Mouse (Mus musculus): ENCODE measurements at regions not wholly inside any gene's neighbourhood (a gene's known extent, or its start where the extent isn't known, plus 50 kb on each side); places are given as distances from the start of the nearest gene placed in this dataset.

GRCm38 (mm10) chr2:160451481-160452238 is 84.8 kb upstream of the Mafb start:
- Histone ChIP-seq H3K36me3 (ENCODE audit: control insufficient read depth, insufficient read depth) (no peaks in the 10 kb centered on the region), H3K9me3 (replicated peaks; ENCODE audit: control insufficient read depth, low read length) (no peaks in the 10 kb centered on the region), H3K27ac (ENCODE audit: low read length) (peak overlapping the region; percentile 77), H3K27me3 (ENCODE audit: control insufficient read depth, insufficient read depth, low read length) (peaks cover 5% of the 10 kb centered on the region), H3K4me1 (ENCODE audit: control insufficient read depth, insufficient read depth, low read length) (peaks cover 16% of the 10 kb centered on the region), H3K4me3 (ENCODE audit: low read length) (peak overlapping the region; percentile 56), H3K9ac (ENCODE audit: low read length) (peak overlapping the region; percentile 56), H3K4me2 (ENCODE audit: low read depth, low read length) (peak overlapping the region; percentile 78)
- ATAC-seq (replicated peaks; ENCODE audit: extremely low read depth, insufficient read depth, low FRiP score): peak; percentile 86
- WGBS: under 1% methylated on average over 21 of the region's 21 CpGs

- no peaks in the 10 kb centered on the region for H3K36me3 ChIP-seq (ENCODE audit: control insufficient read depth, insufficient read depth)
Measured at GRCm38 (mm10) chr2:160452239-160452530, 85.3 kb upstream of the Mafb start.

GRCm38 (mm10) chr2:160452730-160453129 is 85.9 kb upstream of the Mafb start:
- H3K9me3 ChIP-seq (replicated peaks; ENCODE audit: control insufficient read depth, low read length): no peaks in the 10 kb centered on the region
- no peaks in the 10 kb centered on the region for H3K36me3 ChIP-seq (ENCODE audit: control insufficient read depth, insufficient read depth)
- 87% methylated on average over 6 of the region's 6 CpGs for WGBS
- no peak overlapping the region for H3K27ac ChIP-seq (ENCODE audit: low read length)
- H3K4me1 ChIP-seq (ENCODE audit: control insufficient read depth, insufficient read depth, low read length): peaks cover 13% of the 10 kb centered on the region
- H3K4me2 ChIP-seq (ENCODE audit: low read depth, low read length): no peak overlapping the region
- H3K9ac ChIP-seq (ENCODE audit: low read length): no peak overlapping the region
- H3K27me3 ChIP-seq (ENCODE audit: control insufficient read depth, insufficient read depth, low read length): peaks cover under 1% of the 10 kb centered on the region
- no peak for ATAC-seq (replicated peaks; ENCODE audit: extremely low read depth, insufficient read depth, low FRiP score)
- H3K4me3 ChIP-seq (ENCODE audit: low read length): no peak overlapping the region

More at GRCm38 (mm10) chr2:160452239-160452530, 85.3 kb upstream of the Mafb start:
- H3K27me3 ChIP-seq (ENCODE audit: control insufficient read depth, insufficient read depth, low read length): peaks cover 5% of the 10 kb centered on the region
- H3K4me1 ChIP-seq (ENCODE audit: control insufficient read depth, insufficient read depth, low read length): peaks cover 13% of the 10 kb centered on the region
- H3K4me3 ChIP-seq (ENCODE audit: low read length): peak overlapping the region; percentile 56
- H3K9ac ChIP-seq (ENCODE audit: low read length): peak overlapping the region; percentile 56; the same call in 1 of the 2 replicates
- 21% methylated on average over 6 of the region's 6 CpGs for WGBS
- H3K27ac ChIP-seq (ENCODE audit: low read length): peak overlapping the region; percentile 77; the same call in 1 of the 2 replicates
- no peaks in the 10 kb centered on the region for H3K9me3 ChIP-seq (replicated peaks; ENCODE audit: control insufficient read depth, low read length)
- peak overlapping the region; percentile 78 for H3K4me2 ChIP-seq (ENCODE audit: low read depth, low read length)
- ATAC-seq (replicated peaks; ENCODE audit: extremely low read depth, insufficient read depth, low FRiP score): no peak

GRCm38 (mm10) chr2:160455617-160456016 is 88.8 kb upstream of the Mafb start:
- Histone ChIP-seq H3K4me2 (ENCODE audit: low read depth, low read length) (no peak overlapping the region), H3K9ac (ENCODE audit: low read length) (no peak overlapping the region), H3K27me3 (ENCODE audit: control insufficient read depth, insufficient read depth, low read length) (no peaks in the 10 kb centered on the region), H3K4me1 (ENCODE audit: control insufficient read depth, insufficient read depth, low read length) (peaks cover 11% of the 10 kb centered on the region), H3K4me3 (ENCODE audit: low read length) (no peak overlapping the region), H3K36me3 (ENCODE audit: control insufficient read depth, insufficient read depth) (no peaks in the 10 kb centered on the region), H3K27ac (ENCODE audit: low read length) (no peak overlapping the region), H3K9me3 (replicated peaks; ENCODE audit: control insufficient read depth, low read length) (no peaks in the 10 kb centered on the region)
- no peak for ATAC-seq (replicated peaks; ENCODE audit: extremely low read depth, insufficient read depth, low FRiP score)
- WGBS: 63% methylated on average over 10 of the region's 10 CpGs

GRCm38 (mm10) chr2:160456681-160457080 is 89.8 kb upstream of the Mafb start:
- Histone ChIP-seq H3K4me1 (ENCODE audit: control insufficient read depth, insufficient read depth, low read length) (peaks cover 7% of the 10 kb centered on the region), H3K9ac (ENCODE audit: low read length) (no peak overlapping the region), H3K9me3 (replicated peaks; ENCODE audit: control insufficient read depth, low read length) (no peaks in the 10 kb centered on the region), H3K4me2 (ENCODE audit: low read depth, low read length) (no peak overlapping the region), H3K4me3 (ENCODE audit: low read length) (no peak overlapping the region), H3K27me3 (ENCODE audit: control insufficient read depth, insufficient read depth, low read length) (no peaks in the 10 kb centered on the region), H3K36me3 (ENCODE audit: control insufficient read depth, insufficient read depth) (no peaks in the 10 kb centered on the region), H3K27ac (ENCODE audit: low read length) (no peak overlapping the region)
- no peak for ATAC-seq (replicated peaks; ENCODE audit: extremely low read depth, insufficient read depth, low FRiP score)
- WGBS: 77% methylated on average over 8 of the region's 8 CpGs

- Histone ChIP-seq H3K9ac (ENCODE audit: low read length) (no peak overlapping the region), H3K36me3 (ENCODE audit: control insufficient read depth, insufficient read depth) (no peaks in the 10 kb centered on the region), H3K27me3 (ENCODE audit: control insufficient read depth, insufficient read depth, low read length) (no peaks in the 10 kb centered on the region), H3K4me2 (ENCODE audit: low read depth, low read length) (no peak overlapping the region), H3K27ac (ENCODE audit: low read length) (no peak overlapping the region), H3K4me1 (ENCODE audit: control insufficient read depth, insufficient read depth, low read length) (peaks cover 10% of the 10 kb centered on the region), H3K4me3 (ENCODE audit: low read length) (no peak overlapping the region), H3K9me3 (replicated peaks; ENCODE audit: control insufficient read depth, low read length) (no peaks in the 10 kb centered on the region)
- 74% methylated on average over 4 of the region's 4 CpGs for WGBS
- no peak for ATAC-seq (replicated peaks; ENCODE audit: extremely low read depth, insufficient read depth, low FRiP score)
Measured at GRCm38 (mm10) chr2:160471561-160471960, 104.7 kb upstream of the Mafb start.

- 91% methylated on average over 3 of the region's 3 CpGs for WGBS
- Histone ChIP-seq H3K4me1 (ENCODE audit: control insufficient read depth, insufficient read depth, low read length) (peaks cover 10% of the 10 kb centered on the region), H3K36me3 (ENCODE audit: control insufficient read depth, insufficient read depth) (no peaks in the 10 kb centered on the region), H3K9ac (ENCODE audit: low read length) (no peak overlapping the region), H3K4me2 (ENCODE audit: low read depth, low read length) (no peak overlapping the region), H3K27ac (ENCODE audit: low read length) (no peak overlapping the region), H3K9me3 (replicated peaks; ENCODE audit: control insufficient read depth, low read length) (no peaks in the 10 kb centered on the region), H3K4me3 (ENCODE audit: low read length) (no peak overlapping the region), H3K27me3 (ENCODE audit: control insufficient read depth, insufficient read depth, low read length) (no peaks in the 10 kb centered on the region)
- no peak for ATAC-seq (replicated peaks; ENCODE audit: extremely low read depth, insufficient read depth, low FRiP score)
Measured at GRCm38 (mm10) chr2:160476181-160476580, 109.3 kb upstream of the Mafb start.

GRCm38 (mm10) chr2:160479240-160479639 is 112.4 kb upstream of the Mafb start:
- Histone ChIP-seq H3K4me2 (ENCODE audit: low read depth, low read length) (no peak overlapping the region), H3K4me3 (ENCODE audit: low read length) (no peak overlapping the region), H3K27ac (ENCODE audit: low read length) (no peak overlapping the region), H3K4me1 (ENCODE audit: control insufficient read depth, insufficient read depth, low read length) (no peaks in the 10 kb centered on the region), H3K9me3 (replicated peaks; ENCODE audit: control insufficient read depth, low read length) (no peaks in the 10 kb centered on the region), H3K27me3 (ENCODE audit: control insufficient read depth, insufficient read depth, low read length) (no peaks in the 10 kb centered on the region; the same call in 1 of the 2 replicates), H3K9ac (ENCODE audit: low read length) (no peak overlapping the region), H3K36me3 (ENCODE audit: control insufficient read depth, insufficient read depth) (no peaks in the 10 kb centered on the region)
- 49% methylated on average over 7 of the region's 7 CpGs for WGBS
- no peak for ATAC-seq (replicated peaks; ENCODE audit: extremely low read depth, insufficient read depth, low FRiP score)

- Histone ChIP-seq H3K4me3 (ENCODE audit: low read length) (no peak overlapping the region), H3K9ac (ENCODE audit: low read length) (no peak overlapping the region), H3K36me3 (ENCODE audit: control insufficient read depth, insufficient read depth) (no peaks in the 10 kb centered on the region), H3K4me2 (ENCODE audit: low read depth, low read length) (no peak overlapping the region), H3K27ac (ENCODE audit: low read length) (no peak overlapping the region), H3K27me3 (ENCODE audit: control insufficient read depth, insufficient read depth, low read length) (peaks cover 3% of the 10 kb centered on the region), H3K9me3 (replicated peaks; ENCODE audit: control insufficient read depth, low read length) (no peaks in the 10 kb centered on the region), H3K4me1 (ENCODE audit: control insufficient read depth, insufficient read depth, low read length) (no peaks in the 10 kb centered on the region)
- WGBS: 89% methylated on average over 5 of the region's 5 CpGs
- ATAC-seq (replicated peaks; ENCODE audit: extremely low read depth, insufficient read depth, low FRiP score): no peak
Measured at GRCm38 (mm10) chr2:160485097-160485496, 118.2 kb upstream of the Mafb start.

Data from heart, embryonic 16.5 days (tissue).